Mouse (Mus musculus): ENCODE results near the gene Plxna4. TPM values are rescaled to one million over a fixed set of nuclear protein-coding genes. Genes with fewer than 3 reads are reported as not detected.

The Plxna4 gene
- polyA plus RNA-seq, 1 experiment from 2014 or later: 18.6 TPM

- Histone ChIP-seq H3K4me2 (no peak overlapping the region), H3K36me3 (ENCODE audit: poor library complexity, severe bottlenecking) (no peaks in the 10 kb centered on the region), H3K4me3 (no peak overlapping the region), H3K27me3 (no peaks in the 10 kb centered on the region), H3K9me3 (replicated peaks) (no peaks in the 10 kb centered on the region), H3K4me1 (peaks cover 19% of the 10 kb centered on the region), H3K27ac (no peak overlapping the region), H3K9ac (no peak overlapping the region)
- ATAC-seq: no peak
- 73% methylated on average over 5 of the region's 5 CpGs for WGBS
Observed at GRCm38 (mm10) chr6:32357497-32357896, 230.5 kb downstream of the Plxna4 start.

- H3K9me3 ChIP-seq (replicated peaks): no peaks in the 10 kb centered on the region
- no peak overlapping the region for H3K4me2 ChIP-seq
- no peak overlapping the region; the same call in 1 of the 2 replicates for H3K27ac ChIP-seq
- H3K27me3 ChIP-seq: no peaks in the 10 kb centered on the region
- no peaks in the 10 kb centered on the region for H3K36me3 ChIP-seq (ENCODE audit: poor library complexity, severe bottlenecking)
- WGBS: 83% methylated on average over 4 of the region's 4 CpGs
- H3K9ac ChIP-seq: no peak overlapping the region
- no peak overlapping the region for H3K4me3 ChIP-seq
- ATAC-seq: no peak
- peaks cover 6% of the 10 kb centered on the region; the same call in 1 of the 2 replicates for H3K4me1 ChIP-seq
Observed at GRCm38 (mm10) chr6:32355559-32355958, 232.4 kb downstream of the Plxna4 start.

GRCm38 (mm10) chr6:32348996-32349395 is 239.0 kb downstream of the Plxna4 start:
- no peaks in the 10 kb centered on the region for H3K9me3 ChIP-seq (replicated peaks)
- WGBS: 80% methylated on average over 2 of the region's 2 CpGs
- no peak overlapping the region for H3K4me2 ChIP-seq
- H3K9ac ChIP-seq: no peak overlapping the region
- no peaks in the 10 kb centered on the region for H3K36me3 ChIP-seq (ENCODE audit: poor library complexity, severe bottlenecking)
- no peak for ATAC-seq
- no peak overlapping the region for H3K27ac ChIP-seq
- no peaks in the 10 kb centered on the region for H3K27me3 ChIP-seq
- H3K4me3 ChIP-seq: no peak overlapping the region
- H3K4me1 ChIP-seq: no peaks in the 10 kb centered on the region

GRCm38 (mm10) chr6:32348126-32348525 is 239.9 kb downstream of the Plxna4 start:
- Histone ChIP-seq H3K9me3 (replicated peaks) (no peaks in the 10 kb centered on the region), H3K4me3 (no peak overlapping the region), H3K9ac (no peak overlapping the region), H3K36me3 (ENCODE audit: poor library complexity, severe bottlenecking) (no peaks in the 10 kb centered on the region), H3K27me3 (no peaks in the 10 kb centered on the region), H3K27ac (no peak overlapping the region), H3K4me1 (no peaks in the 10 kb centered on the region), H3K4me2 (no peak overlapping the region)
- 85% methylated on average over 6 of the region's 6 CpGs for WGBS
- no peak for ATAC-seq

- H3K4me2 ChIP-seq: no peak overlapping the region
- no peak overlapping the region for H3K27ac ChIP-seq
- no peak overlapping the region for H3K4me3 ChIP-seq
- H3K36me3 ChIP-seq (ENCODE audit: poor library complexity, severe bottlenecking): no peaks in the 10 kb centered on the region
- H3K9ac ChIP-seq: no peak overlapping the region
- no peaks in the 10 kb centered on the region for H3K27me3 ChIP-seq
- 89% methylated on average over 2 of the region's 2 CpGs for WGBS
- no peak for ATAC-seq
- H3K9me3 ChIP-seq (replicated peaks): no peaks in the 10 kb centered on the region
- H3K4me1 ChIP-seq: no peaks in the 10 kb centered on the region
Observed at GRCm38 (mm10) chr6:32346015-32346414, 242.0 kb downstream of the Plxna4 start.

- no peak overlapping the region for H3K27ac ChIP-seq
- no peak overlapping the region for H3K9ac ChIP-seq
- no peaks in the 10 kb centered on the region for H3K36me3 ChIP-seq (ENCODE audit: poor library complexity, severe bottlenecking)
- H3K4me3 ChIP-seq: no peak overlapping the region
- no peaks in the 10 kb centered on the region for H3K9me3 ChIP-seq (replicated peaks)
- H3K27me3 ChIP-seq: no peaks in the 10 kb centered on the region
- no peak for ATAC-seq
- 82% methylated on average over 8 of the region's 8 CpGs for WGBS
- H3K4me2 ChIP-seq: no peak overlapping the region
- H3K4me1 ChIP-seq: peaks cover 6% of the 10 kb centered on the region; the same call in 1 of the 2 replicates
Observed at GRCm38 (mm10) chr6:32342727-32343126, 245.3 kb downstream of the Plxna4 start.

- WGBS: 89% methylated on average over 6 of the region's 6 CpGs
- no peak for ATAC-seq
Observed at GRCm38 (mm10) chr6:32342272-32342671, 245.7 kb downstream of the Plxna4 start.

GRCm38 (mm10) chr6:32338416-32338943 is 249.5 kb downstream of the Plxna4 start:
- Histone ChIP-seq H3K27me3 (no peaks in the 10 kb centered on the region), H3K9ac (no peak overlapping the region), H3K4me1 (peaks cover 6% of the 10 kb centered on the region; the same call in 1 of the 2 replicates), H3K4me3 (no peak overlapping the region), H3K27ac (no peak overlapping the region), H3K9me3 (replicated peaks) (no peaks in the 10 kb centered on the region), H3K36me3 (ENCODE audit: poor library complexity, severe bottlenecking) (no peaks in the 10 kb centered on the region), H3K4me2 (no peak overlapping the region)
- no peak for ATAC-seq
- 53% methylated on average over 8 of the region's 8 CpGs for WGBS

More at GRCm38 (mm10) chr6:32342272-32342671, 245.7 kb downstream of the Plxna4 start:
- Histone ChIP-seq H3K9me3 (replicated peaks) (no peaks in the 10 kb centered on the region), H3K4me1 (peaks cover 6% of the 10 kb centered on the region; the same call in 1 of the 2 replicates), H3K36me3 (ENCODE audit: poor library complexity, severe bottlenecking) (no peaks in the 10 kb centered on the region), H3K27me3 (no peaks in the 10 kb centered on the region), H3K27ac (no peak overlapping the region), H3K4me2 (no peak overlapping the region), H3K9ac (no peak overlapping the region), H3K4me3 (no peak overlapping the region)

- Histone ChIP-seq H3K36me3 (ENCODE audit: poor library complexity, severe bottlenecking) (no peaks in the 10 kb centered on the region), H3K9ac (no peak overlapping the region), H3K27ac (no peak overlapping the region), H3K4me2 (no peak overlapping the region), H3K27me3 (no peaks in the 10 kb centered on the region), H3K4me1 (peaks cover 40% of the 10 kb centered on the region), H3K9me3 (replicated peaks) (no peaks in the 10 kb centered on the region), H3K4me3 (no peak overlapping the region)
- no peak for ATAC-seq
Observed at GRCm38 (mm10) chr6:32331281-32331680, 256.7 kb downstream of the Plxna4 start.

GRCm38 (mm10) chr6:32330034-32330795 is 257.8 kb downstream of the Plxna4 start:
- Histone ChIP-seq H3K4me3 (no peak overlapping the region), H3K4me2 (no peak overlapping the region), H3K9ac (no peak overlapping the region), H3K4me1 (peaks cover 40% of the 10 kb centered on the region), H3K27me3 (no peaks in the 10 kb centered on the region), H3K9me3 (replicated peaks) (no peaks in the 10 kb centered on the region), H3K27ac (no peak overlapping the region), H3K36me3 (ENCODE audit: poor library complexity, severe bottlenecking) (no peaks in the 10 kb centered on the region)
- no peak for ATAC-seq
- 74% methylated on average over 9 of the region's 9 CpGs for WGBS

GRCm38 (mm10) chr6:32328028-32328427 is 260.0 kb downstream of the Plxna4 start:
- Histone ChIP-seq H3K36me3 (ENCODE audit: poor library complexity, severe bottlenecking) (no peaks in the 10 kb centered on the region), H3K27me3 (no peaks in the 10 kb centered on the region), H3K27ac (no peak overlapping the region), H3K9me3 (replicated peaks) (no peaks in the 10 kb centered on the region), H3K4me3 (no peak overlapping the region), H3K9ac (no peak overlapping the region), H3K4me1 (peaks cover 40% of the 10 kb centered on the region), H3K4me2 (no peak overlapping the region; the same call in 1 of the 2 replicates)
- 4% methylated on average over 8 of the region's 8 CpGs for WGBS
- peak; percentile 85 for ATAC-seq

- Histone ChIP-seq H3K27me3 (no peaks in the 10 kb centered on the region), H3K27ac (no peak overlapping the region), H3K4me1 (peaks cover 40% of the 10 kb centered on the region), H3K4me3 (no peak overlapping the region), H3K9me3 (replicated peaks) (no peaks in the 10 kb centered on the region), H3K36me3 (ENCODE audit: poor library complexity, severe bottlenecking) (no peaks in the 10 kb centered on the region), H3K9ac (no peak overlapping the region), H3K4me2 (no peak overlapping the region)
- 28% methylated on average over 5 of the region's 5 CpGs for WGBS
- peak; percentile 22; the same call in 1 of the 2 replicates for ATAC-seq
Observed at GRCm38 (mm10) chr6:32327173-32327572, 260.8 kb downstream of the Plxna4 start.
